Mouse (Mus musculus) cortical plate, adult 2 months (tissue): ENCODE results near the gene Reep3. TPM values are rescaled to one million over a fixed set of nuclear protein-coding genes. Genes with fewer than 3 reads are reported as not detected.

Experiments used
- H3K27ac ChIP-seq: fragments of 200-500 bp; 2 replicates; pipeline ENCODE4 v1.5.1; 2012; ENCODE audit warnings: low read length, control low read depth, inconsistent platforms; ENCODE audit not compliant: insufficient read depth
- H3K4me1 ChIP-seq: fragments of 200-500 bp; 2 replicates; pipeline ENCODE4 v1.6.1; 2011; ENCODE audit warnings: low read length; ENCODE audit not compliant: control insufficient read depth, insufficient read depth
- H3K4me3 ChIP-seq: fragments of 200-500 bp; 2 replicates; pipeline ENCODE4 v1.5.1; 2011; ENCODE audit warnings: mild to moderate bottlenecking, low read length, control low read depth; ENCODE audit not compliant: insufficient read depth
- CTCF ChIP-seq: fragments of 200-500 bp; IDR thresholded peaks from 2 replicates; pipeline ENCODE4 v1.5.1; 2011; ENCODE audit warnings: mild to moderate bottlenecking, control low read depth, low read length; ENCODE audit not compliant: insufficient read depth; ENCODE audit errors: extremely low read depth
- POLR2A ChIP-seq: fragments of 200-500 bp; IDR thresholded peaks from 2 replicates; pipeline ENCODE4 v1.6.1; 2011; ENCODE audit warnings: mild to moderate bottlenecking, low read length, control low read depth; ENCODE audit not compliant: insufficient read depth; ENCODE audit errors: extremely low read depth
- polyA plus RNA-seq: library from polyadenylated mRNA; depleted of rRNA; stranded (reverse); fragments of >200 nt; gene quantifications from 2 replicates; pipeline ENCODE4 v1.2.3, GENCODE M21; 2012

Gene Reep3
- polyA plus RNA-seq, 1 experiment, result 26.4 TPM

DNA sequence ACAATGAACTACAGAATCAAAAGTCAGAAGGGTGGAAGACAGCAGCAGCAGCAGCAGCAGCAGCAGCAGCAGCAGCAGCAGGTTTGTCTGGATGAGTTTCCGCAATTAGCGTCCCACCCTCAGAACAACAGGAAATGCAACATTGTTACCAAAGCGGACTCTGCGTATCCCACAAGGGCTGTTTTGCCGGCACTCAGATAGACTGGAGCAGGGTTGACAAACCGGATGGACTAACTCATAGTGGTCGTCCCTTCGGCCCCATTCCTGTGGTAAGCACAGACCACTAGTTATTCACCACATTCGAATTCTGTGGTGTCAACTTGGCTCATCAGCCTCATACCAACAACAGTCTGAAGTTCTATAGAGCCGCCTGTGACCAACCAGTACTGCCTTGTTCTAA lies 27.7 kb downstream of the Reep3 start:
- Histone ChIP-seq H3K4me1 (peaks cover 8% of the 10 kb centered on the region), H3K27ac (no peak overlapping the region), H3K4me3 (no peak overlapping the region)
- TF ChIP-seq CTCF (no peak), POLR2A (no peak)

DNA sequence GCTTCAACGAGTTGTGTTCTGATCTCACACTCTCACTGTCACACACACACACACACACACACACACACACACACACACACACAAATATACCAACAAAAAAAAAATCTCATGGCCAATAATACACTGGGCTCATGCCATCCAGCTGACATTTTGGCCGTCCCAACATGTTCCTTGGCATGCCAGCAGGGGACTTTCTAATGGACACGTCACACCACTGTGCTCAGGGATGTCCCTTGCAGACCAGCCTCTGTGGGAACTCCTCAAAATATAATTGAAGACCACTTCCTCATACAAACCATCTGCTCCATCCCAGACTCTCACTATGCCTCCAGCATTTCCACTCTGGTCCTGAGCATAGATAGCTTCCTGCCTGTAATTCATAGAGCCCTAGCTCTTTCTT lies 30.3 kb downstream of the Reep3 start:
- H3K4me3 ChIP-seq, result no peak overlapping the region
- H3K27ac ChIP-seq, result no peak overlapping the region
- H3K4me1 ChIP-seq, result no peaks in the 10 kb centered on the region
- TF ChIP-seq POLR2A, result no peak
- TF ChIP-seq CTCF, result no peak

DNA sequence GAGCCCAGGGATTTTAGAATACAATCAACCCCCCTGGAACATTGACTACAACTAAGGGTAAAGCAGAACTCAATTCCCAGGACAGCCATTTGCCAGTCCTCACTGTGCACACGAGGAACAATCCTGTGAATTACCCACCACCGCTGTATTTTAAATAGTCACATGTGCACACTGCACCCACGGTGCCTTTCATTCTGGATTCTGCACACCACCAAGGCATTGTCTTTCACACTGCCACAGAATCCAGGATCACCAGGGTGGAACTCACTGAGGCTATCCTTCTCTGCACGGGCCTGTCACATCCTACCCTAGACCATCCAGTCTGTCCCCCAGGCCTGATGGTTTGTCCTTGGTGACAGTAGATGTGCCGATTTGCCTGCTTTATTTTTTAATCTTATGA lies 30.8 kb downstream of the Reep3 start:
- Histone ChIP-seq H3K27ac (no peak overlapping the region), H3K4me1 (no peaks in the 10 kb centered on the region), H3K4me3 (no peak overlapping the region)
- no peak for TF ChIP-seq POLR2A
- no peak for TF ChIP-seq CTCF

DNA sequence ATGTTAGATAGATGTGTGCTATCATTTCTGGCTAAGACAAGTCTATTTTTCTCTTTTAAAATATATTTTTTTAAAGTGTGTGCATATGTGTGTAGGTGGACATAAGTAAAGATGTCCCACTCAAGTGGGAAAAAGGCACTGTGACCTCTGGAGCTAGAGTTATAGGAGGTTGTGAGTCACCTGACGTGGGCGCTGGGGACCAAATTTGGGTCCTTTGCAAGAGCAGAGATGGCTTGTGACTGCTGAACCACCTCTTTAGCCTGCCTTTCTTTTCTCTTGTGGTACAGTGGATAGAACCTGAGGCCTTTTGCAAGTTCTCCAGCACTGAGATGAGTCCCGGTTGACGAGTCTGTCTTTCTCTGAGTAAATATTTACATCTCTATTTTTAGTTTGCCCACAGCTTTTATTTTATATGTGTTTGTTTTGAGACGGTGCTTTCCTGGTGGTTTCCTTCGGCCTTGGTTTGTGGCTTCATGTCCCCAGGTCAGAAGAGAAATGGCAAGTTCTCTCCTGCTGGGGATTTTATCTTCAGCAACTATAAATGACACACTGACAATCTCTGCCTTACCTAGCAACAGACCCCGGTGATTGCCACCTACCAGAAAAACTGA lies 31.4 kb downstream of the Reep3 start:
- TF ChIP-seq CTCF, result no peak
- TF ChIP-seq POLR2A, result no peak
- Histone ChIP-seq H3K4me1 (no peaks in the 10 kb centered on the region), H3K27ac (no peak overlapping the region), H3K4me3 (no peak overlapping the region)

DNA sequence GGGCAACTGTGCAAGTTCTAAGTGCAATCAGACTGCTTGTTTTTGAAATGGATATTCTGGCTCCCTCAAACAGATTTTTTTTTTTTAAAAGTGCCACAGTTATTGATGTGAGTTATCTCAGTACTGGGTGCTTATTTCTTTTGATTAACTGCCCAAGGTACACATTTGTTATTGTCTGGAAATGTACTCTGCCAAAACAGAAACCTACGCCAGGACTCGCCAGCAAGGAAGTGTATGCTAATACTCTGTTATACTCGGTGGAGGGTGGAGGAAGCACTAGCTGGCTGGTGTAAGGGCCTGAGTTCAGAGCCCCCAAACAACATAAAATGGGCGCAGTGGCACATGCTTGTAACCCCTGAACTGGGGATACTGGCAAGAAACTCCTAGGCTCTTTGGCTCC lies 34.9 kb downstream of the Reep3 start:
- no peak for TF ChIP-seq CTCF
- TF ChIP-seq POLR2A, result no peak
- peaks cover 1% of the 10 kb centered on the region; the same call in 1 of the 2 replicates for H3K4me1 ChIP-seq
- peak overlapping the region; percentile 91 for H3K27ac ChIP-seq
- no peak overlapping the region for H3K4me3 ChIP-seq

DNA sequence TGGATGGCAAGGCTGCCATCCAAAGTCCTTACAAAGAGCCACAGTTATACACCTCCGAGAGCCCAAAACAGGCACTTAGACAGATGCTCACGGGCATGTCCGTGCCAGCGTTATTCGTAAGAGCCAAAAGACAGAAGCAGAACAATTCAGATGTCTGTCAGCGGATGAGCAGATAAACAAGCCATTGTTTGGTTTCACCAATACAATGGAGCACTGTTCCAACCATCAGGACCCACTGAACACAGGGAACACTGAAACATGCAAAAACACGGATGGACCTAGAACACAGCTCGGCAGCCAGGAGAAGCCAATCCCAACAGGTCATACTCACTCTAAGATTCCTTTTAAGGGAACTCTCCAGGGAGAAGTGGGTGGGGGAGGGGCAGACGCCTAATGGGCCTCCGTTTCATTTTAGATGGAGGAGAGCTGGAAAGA lies 35.4 kb downstream of the Reep3 start:
- H3K4me3 ChIP-seq, result no peak overlapping the region

DNA sequence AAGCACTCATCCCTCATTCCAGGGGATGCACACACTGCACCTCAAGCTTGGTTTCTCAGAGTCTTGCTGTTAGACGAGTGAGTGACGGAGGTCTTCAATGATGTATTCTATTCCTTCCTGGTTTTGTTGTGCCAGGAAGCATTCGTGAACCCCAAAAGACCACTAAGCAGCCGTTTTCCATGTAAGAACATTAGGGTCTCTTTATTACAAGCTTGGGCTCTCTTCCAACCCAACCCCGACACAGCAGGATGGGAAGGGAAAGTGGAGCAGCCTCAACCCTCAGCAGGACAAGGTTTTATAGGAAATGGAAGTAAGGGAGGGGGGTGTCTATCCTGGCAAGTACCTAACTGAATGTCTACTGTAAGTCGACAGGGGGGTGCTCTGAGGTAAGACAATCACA lies 38.0 kb downstream of the Reep3 start:
- Histone ChIP-seq H3K27ac (peak overlapping the region; percentile 55), H3K4me3 (no peak overlapping the region), H3K4me1 (peaks cover 5% of the 10 kb centered on the region)
- TF ChIP-seq CTCF, result no peak
- no peak for TF ChIP-seq POLR2A

More for the DNA sequence above, 35.4 kb downstream of the Reep3 start:
- TF ChIP-seq POLR2A (no peak), CTCF (no peak)
- H3K27ac ChIP-seq, result peak overlapping the region; percentile 91
- H3K4me1 ChIP-seq, result peaks cover 1% of the 10 kb centered on the region; the same call in 1 of the 2 replicates

DNA sequence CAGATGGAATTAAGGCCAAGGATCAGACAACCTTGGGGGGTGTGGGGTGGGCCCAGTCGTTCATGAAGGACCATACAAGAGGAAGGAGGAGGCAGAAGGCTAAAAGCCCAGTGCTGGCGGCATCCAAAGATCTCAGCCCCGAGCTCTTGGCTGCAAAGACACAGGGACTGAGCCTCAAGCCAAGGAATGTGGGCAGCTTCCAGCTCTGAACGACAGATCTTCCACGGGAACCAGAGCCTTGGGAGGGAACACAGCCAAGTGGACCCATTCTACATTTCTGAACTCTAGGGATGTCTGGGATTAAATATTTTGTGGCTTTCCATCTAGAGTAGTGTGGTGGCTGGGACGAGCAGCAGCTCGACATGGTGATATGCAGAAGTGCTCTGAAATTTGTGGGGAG lies 38.4 kb downstream of the Reep3 start:
- Histone ChIP-seq H3K4me3 (no peak overlapping the region), H3K27ac (peak overlapping the region; percentile 55; the same call in 1 of the 2 replicates), H3K4me1 (peaks cover 8% of the 10 kb centered on the region)
- TF ChIP-seq POLR2A, result no peak
- TF ChIP-seq CTCF, result no peak

DNA sequence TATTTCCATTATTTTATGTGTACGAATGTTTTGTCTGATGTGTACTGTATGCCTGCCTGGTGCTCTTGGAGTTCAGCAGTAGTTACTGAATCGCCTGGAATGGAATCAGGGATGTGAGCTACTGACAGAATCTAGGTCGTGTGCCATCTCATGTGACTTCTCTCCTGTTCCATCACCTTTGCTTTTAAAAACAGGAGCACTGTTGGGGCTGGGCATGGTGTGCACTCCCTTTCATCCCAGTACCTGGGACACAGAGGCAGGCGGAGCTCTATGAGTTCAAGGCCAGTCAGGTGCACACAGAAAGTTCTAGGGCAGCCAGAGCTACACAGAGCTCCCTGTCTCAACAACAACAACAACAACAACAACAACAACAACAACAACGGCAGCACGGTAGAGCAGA lies 39.0 kb downstream of the Reep3 start:
- TF ChIP-seq POLR2A (no peak), CTCF (no peak)
- peaks cover 8% of the 10 kb centered on the region for H3K4me1 ChIP-seq
- no peak overlapping the region for H3K4me3 ChIP-seq
- no peak overlapping the region for H3K27ac ChIP-seq

DNA sequence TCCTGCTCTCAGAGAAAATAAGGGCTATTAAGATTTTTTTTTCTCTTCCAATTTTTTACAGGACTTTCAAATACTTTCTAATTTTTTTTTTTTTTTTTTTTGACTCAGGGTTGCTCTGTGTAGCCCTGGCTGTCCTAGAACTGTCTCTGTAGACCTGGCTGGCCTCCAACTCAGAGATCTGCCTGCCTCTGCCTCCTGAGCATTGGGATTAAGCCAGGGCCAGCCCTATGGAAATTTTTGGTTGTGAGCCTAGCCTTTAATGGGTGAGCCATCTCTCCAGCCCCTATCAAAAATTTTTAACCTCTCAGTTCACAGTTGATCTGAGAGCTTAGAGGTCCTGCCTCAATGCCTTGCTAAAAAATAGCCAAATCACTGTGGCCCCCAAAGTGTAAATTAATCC lies 39.5 kb downstream of the Reep3 start:
- Histone ChIP-seq H3K4me1 (peaks cover 8% of the 10 kb centered on the region), H3K27ac (no peak overlapping the region), H3K4me3 (no peak overlapping the region)
- TF ChIP-seq CTCF, result no peak
- no peak for TF ChIP-seq POLR2A
